Mouse (Mus musculus): ENCODE measurements around the gene Casc1. TPM values are rescaled to one million over a fixed set of nuclear protein-coding genes. Genes with fewer than 3 reads are reported as not detected.

The Casc1 gene
- total RNA-seq (2021) = under 1 TPM; 0.19 to 0.29 TPM
- long read RNA-seq, experiment 1 = 0 reads
- long read RNA-seq, experiment 2 = 0 reads

DNA sequence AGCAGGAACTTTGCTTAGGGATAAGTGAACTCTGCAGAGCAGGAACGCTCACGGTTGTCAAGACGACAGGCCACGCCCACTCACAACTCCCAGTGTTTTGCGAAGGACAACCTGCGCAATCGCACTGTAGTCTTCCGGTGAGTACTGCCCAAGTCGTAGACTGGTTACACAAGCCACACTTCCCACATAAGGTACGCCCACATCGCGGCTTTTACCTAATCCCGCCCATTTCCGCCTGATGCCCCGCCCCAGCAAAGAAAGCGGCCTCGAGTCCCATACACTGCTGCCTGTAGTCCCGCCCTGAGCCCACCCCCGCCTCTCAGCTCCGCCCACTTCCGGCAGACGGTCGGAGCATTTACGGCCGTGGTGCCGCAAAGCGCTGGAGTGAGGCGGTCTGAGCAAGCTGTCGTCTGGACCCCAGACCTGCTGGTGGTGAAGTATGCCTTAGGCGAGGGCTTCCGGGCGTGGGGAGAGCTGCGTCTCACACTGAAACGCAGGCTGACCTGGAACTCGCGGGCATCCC lies at the start of gene Casc1, which contains the start of gene Etfrf1:
Gene Casc1, minus strand, starts transcription at position 190 of the 523 bp plus-strand sequence.
Gene Etfrf1, plus strand, starts transcription at position 319 of the 523 bp plus-strand sequence.
- DNase-seq = peak; percentile 96

DNA sequence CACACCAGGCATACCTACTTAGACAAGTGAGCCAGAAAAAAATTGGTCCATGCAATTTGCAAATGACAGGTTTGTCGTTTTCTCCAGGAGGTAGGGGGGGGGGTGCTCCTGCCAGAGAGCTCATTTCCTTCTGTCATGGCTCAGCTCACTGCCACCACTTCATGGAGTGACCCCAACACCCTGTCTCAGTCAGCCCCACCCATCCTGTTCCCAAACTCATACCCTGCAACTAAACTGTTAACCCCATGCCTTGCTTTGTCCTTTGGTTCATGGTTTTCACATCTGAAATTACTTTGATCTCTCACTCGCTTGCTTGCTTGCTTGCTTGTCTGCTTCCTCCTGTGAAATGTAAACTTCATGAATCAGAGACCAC lies 45.9 kb upstream of the Casc1 start:
- no peak for DNase-seq

DNA sequence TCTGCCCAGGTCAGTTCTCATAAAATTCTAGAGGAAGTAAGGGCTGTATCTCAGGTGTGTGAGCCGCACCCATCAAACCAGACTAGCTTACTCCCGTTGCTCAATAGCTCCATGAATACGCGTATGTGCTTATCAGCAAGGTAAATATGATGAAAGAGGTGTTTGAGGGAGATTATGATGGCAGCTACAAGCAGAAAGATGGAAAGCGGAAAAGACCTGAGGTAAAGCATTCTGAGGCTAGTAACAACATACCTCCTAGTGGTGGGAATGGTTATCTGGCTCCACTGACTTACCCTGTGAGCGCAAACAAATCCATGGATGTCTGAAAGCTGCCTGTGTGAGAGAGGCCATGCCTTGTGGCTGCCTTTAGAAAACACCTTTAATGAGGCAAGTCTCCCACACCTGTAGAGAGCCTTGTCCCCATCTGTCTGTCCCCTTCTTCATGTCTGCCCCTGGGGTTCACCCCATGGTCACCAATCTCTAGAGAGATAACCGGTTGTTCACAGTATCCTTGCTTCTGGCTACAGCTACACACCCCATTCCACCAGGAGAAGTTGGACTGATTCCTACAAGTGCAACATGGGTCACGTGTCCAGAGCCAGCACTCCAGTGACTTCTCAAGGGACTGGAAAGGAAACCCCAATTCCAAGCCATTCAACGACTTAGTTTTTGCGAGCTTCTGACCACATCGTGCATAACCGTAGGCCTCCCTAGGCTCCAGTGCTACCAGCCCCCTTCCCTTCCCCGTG lies 45.3 kb upstream of the Casc1 start:
- no peak for DNase-seq

- DNase-seq = no peak
Measured at GRCm38 (mm10) chr6:145250820-145251219, 40.0 kb upstream of the Casc1 start.

DNA sequence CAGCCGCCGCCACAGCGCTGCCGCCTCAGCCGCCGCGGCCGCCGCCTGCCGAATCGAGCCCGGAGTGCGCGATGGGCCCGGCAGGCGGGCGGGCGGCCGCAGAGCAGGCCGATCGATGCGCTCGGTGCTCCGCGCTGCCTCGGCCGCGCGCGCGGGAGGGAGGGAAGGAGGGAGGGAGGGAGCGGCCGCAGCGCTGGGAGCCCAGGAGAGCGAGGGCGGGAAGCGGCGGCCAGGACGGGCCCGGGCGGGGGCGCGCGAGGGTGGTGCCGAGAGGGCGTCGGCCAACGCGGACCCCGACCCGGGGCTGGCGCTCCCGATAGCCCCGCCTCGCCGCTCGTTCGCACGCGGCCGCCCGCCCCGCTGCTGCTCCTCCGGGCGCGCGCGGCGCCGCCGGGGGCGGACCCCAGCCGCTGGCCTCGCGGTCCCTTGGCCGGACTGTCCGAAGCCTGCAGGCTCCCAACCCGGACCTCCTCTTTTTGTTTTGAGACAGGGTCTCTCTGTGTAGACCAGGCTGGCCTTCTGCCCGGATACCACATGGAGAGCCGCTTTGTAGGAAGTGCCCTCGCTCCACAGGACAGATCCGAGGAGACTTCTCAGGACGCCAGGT lies 39.5 kb upstream of the Casc1 start, which contains the start of gene Kras:
Gene Kras, minus strand, starts transcription at position 55 of the 607 bp plus-strand sequence.
- peak; percentile 93 for DNase-seq

DNA sequence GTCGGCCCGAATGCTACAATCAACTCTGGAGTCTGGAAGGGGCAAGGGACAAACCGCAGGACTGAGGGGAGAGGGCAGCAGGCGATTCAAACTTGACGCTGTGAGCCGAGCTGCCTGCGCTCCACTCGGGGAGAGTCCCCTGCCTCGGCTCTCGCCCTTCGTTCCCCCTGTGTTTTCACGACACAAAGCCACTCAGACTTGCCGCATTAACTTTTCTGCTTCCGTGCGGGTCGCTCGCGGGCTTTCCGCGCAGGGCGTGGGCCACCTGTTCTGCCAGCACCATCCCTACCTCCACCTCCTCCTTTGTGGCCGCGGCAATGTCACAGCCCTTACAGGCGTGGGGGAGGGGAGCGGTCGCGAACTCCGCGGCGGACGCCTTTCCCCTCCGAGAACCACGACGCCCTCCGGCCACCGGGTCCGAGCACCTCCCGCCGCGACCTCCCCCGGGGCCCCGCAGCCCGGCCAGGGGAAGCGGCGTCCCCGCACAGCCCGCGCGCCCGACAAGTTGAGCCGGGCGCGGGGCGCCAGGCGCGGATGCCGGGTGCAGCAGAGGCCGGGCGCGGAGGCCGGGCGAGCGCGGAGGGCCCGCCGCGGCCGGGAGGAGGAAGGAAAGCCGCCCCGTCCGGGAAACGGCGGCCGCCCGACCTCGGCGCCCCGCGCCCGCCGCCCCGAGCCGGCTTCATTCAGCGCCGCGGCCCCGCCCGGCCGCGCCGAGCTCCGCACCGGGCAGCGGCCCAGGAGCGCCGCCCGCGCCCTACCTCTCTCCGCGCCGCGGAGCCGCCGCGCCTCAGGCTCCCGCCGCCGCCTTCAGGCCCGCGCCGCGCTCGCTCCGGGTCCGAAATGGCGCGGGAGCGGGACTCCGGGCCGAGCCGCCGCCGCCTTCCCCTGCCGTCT lies 38.7 kb upstream of the Casc1 start:
- DNase-seq = peak; percentile 53

- DNase-seq = no peak
Measured at GRCm38 (mm10) chr6:145247886-145248285, 37.1 kb upstream of the Casc1 start.

DNA sequence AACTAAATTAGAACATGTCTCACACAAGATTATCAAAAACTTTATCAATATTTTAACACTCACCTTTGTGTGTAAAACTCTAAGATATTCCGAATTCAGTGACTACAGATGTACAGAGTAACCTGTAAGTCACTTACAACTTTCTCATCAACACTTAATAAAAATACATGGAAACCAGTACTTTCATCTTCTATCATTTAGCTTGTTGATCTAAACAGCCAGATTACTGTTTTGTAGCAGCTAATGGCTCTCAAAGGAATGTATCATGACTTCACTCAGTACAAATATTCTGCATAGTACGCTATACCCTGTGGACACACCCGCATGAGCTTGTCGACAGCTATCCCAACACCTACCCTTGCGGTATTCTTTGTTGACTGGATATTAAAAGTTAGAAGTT lies 36.0 kb upstream of the Casc1 start:
- DNase-seq = no peak

DNA sequence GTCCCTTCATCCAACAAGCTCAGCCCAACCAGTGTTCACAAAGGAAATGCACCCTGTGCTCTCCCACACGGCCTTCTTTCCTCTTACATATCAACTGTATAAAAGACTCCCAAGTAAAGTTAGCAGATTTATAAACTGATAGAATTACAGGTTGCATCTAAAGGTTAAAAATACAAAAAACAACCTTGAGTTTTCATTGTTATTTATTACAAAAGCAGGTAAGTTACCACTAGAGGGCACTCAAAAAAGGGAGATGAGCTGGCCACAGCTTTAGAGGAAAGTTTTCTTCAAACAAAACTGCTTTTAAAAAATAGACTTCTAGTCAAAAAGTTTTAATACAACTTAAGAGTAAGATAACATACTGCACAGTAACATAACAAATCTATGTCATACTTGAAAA lies 31.7 kb upstream of the Casc1 start:
- DNase-seq = no peak

DNA sequence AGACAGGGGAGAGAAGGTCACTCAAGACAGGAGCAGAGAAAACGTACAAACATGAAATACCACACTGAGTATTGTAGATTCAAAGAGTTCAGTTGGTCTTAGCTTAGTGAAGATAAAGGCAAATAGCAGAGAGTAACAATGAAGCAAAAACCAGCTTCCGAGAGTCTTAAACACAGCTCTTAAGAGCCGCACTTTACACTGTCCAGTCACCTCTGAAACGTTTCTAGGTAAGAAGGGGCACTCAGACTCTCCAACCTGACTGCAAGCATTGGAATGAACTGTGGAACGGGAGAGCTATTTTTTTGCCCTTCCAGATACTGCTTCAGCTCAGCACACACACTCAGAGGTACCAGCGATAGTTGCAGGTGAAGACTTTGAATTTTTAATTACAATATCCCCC lies 29.5 kb upstream of the Casc1 start:
- no peak for DNase-seq

- no peak for DNase-seq
Measured at GRCm38 (mm10) chr6:145237148-145237547, 26.3 kb upstream of the Casc1 start.

GRCm38 (mm10) chr6:145235367-145235766 lies 24.6 kb upstream of the Casc1 start:
- no peak for DNase-seq

- no peak for DNase-seq
Measured at GRCm38 (mm10) chr6:145234391-145234790, 23.6 kb upstream of the Casc1 start.

DNA sequence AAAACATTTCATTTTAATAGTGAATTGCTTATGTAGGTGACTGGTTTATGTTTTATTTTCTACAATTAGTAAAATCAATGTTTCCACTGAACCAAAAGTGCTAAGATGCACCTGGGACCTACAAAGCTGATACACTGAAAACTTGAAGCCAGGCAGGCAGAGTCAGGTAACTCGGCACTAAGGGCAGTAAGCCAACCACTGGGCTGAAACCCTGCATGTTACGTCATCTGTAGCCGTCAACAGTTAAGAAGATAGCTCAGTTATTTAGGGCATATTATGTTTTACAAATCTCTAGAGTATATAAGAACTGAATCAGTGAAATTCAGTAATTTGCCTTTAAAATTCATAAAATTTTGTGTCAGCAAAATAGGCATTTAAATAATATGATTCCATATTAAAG lies 15.5 kb upstream of the Casc1 start:
- DNase-seq = peak; percentile 12

DNA sequence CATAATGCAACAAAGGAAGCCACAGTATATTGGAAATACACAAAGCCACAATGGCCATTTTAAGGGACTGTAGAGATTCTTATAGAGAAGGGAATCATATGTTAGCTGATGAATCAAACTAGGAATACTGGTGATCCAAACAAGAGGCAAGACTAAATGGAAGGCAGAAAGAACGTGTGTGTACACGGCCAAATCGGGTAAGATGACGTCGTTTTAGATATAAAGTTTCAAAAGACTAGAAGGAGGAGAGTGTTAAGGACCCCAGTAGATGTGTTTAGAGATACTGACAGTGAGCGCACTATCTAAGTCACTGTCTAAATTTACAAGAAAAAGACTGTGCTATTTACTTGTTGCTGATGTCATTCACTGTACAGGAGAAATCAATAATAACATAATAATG lies 13.4 kb upstream of the Casc1 start:
- no peak for DNase-seq

GRCm38 (mm10) chr6:145215826-145216225 lies 5.0 kb upstream of the Casc1 start:
- no peak for DNase-seq

GRCm38 (mm10) chr6:145213916-145214315 lies 3.1 kb upstream of the Casc1 start:
- no peak for DNase-seq

GRCm38 (mm10) chr6:145211376-145212305 lies 836 bp upstream of the Casc1 start:
- DNase-seq = no peak

DNA sequence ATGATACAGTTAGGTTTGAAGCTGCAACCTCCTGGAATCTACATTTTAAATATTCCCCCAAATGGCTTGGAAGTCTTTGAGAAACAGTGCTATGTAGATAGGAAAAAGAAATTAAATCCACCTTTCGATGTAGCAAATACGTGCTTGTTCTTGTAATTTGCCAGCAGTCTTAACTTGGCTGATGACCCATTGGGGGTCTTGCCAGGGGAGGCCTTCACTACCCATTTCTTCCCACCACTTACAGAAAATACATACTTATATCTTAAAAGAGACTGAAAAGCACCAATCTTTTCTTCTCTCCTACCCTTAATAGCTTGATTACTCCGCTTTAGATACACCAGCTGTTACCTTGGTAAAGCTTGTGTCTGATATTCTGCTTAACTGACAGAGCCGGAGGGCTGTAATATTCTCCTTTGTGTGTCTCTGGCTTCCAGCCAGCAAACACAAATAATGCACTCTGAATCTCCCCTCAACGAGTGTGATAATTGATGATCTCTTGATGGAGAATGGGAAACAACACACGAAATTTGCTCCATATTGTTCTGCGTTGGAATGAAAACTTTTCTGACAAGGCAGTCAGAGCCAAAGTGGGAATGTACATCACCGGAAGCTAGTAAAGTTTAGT lies 637 bp downstream of the Casc1 start:
- DNase-seq = no peak

DNA sequence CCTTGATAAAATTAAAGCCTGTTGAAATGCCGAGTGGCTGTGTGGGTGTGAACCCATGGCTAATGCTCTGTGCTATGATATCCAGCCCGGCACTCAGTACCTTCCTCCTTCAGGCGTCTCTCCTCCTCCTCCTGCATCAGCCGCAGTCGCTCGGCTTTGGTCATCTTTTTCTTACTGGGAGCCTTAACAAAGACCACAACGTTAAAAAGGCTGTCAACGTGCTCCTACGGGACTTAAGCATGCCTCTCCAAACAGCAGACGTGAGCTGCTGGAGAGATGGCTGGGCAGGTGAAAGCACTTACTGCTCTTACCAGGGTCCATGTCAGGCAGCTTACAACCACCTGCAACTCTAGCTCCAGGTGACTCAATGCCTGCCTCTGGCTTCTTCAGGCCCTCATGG lies 5.7 kb downstream of the Casc1 start:
- no peak for DNase-seq

DNA sequence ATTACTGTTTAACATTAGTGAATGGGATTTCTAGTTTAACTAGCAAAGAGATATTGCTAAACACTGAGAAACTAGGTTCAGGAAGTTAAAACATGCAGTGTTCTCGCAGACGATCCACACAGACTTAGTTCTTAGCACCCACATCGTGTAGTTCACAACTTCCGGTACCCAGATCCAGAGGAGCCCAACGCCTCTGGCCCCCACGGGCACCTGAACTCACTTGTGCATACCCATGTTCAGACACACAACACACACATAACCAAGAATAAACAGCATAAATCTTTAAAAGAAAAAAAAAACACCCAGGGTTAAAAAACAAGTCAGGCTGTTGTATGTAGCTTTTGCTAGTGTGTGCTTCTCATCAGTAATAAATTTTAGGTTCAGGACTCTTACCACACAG lies 6.4 kb downstream of the Casc1 start:
- DNase-seq = no peak
